Mouse (Mus musculus) 3T3-L1 (cell line): ENCODE results near the gene Dync1i1.

Source experiments
- DNase-seq: peaks from one replicate; pipeline ENCODE4 v3.0.0-alpha.2; 2015; ENCODE audit warnings: low read depth, low spot score

The Dync1i1 gene

GRCm38 (mm10) chr6:6058548-6058947 is 333.1 kb downstream of the Dync1i1 start:
- DNase-seq, result no peak

GRCm38 (mm10) chr6:6067201-6067600 is 341.8 kb downstream of the Dync1i1 start:
- no peak for DNase-seq

- no peak for DNase-seq
Observed at GRCm38 (mm10) chr6:6070015-6070414, 344.6 kb downstream of the Dync1i1 start.

GRCm38 (mm10) chr6:6071038-6071437 is 345.6 kb downstream of the Dync1i1 start:
- DNase-seq, result no peak

GRCm38 (mm10) chr6:6075940-6076447 is 350.6 kb downstream of the Dync1i1 start:
- DNase-seq, result no peak

GRCm38 (mm10) chr6:6077234-6077633 is 351.8 kb downstream of the Dync1i1 start:
- DNase-seq, result no peak
